Mouse (Mus musculus): ENCODE data around the gene Desi1.

Desi1 gene

GRCm38 (mm10) chr15:81943176-81943749, 90.4 kb downstream of the Desi1 start:
- H3K36me3 ChIP-seq (ENCODE audit: control insufficient read depth, insufficient read depth, low read length, poor library complexity, severe bottlenecking), result no peaks in the 10 kb centered on the region
- DNase-seq (ENCODE audit: low read depth, low spot score), result no peak
- H3K27me3 ChIP-seq (ENCODE audit: control insufficient read depth, insufficient read depth, low read length, poor library complexity, severe bottlenecking), result no peaks in the 10 kb centered on the region
